Mouse (Mus musculus) spleen, adult 2 months (tissue): ENCODE results near the gene Gm11084.

Source experiments
- CTCF ChIP-seq: fragments of 200-500 bp; IDR thresholded peaks from 2 replicates; pipeline ENCODE4 v1.5.1; 2011; ENCODE audit warnings: mild to moderate bottlenecking, inconsistent platforms; ENCODE audit not compliant: insufficient read depth, insufficient read length, insufficient replicate concordance; ENCODE audit errors: extremely low read depth
- POLR2A ChIP-seq: fragments of 200-500 bp; IDR thresholded peaks from 2 replicates; pipeline ENCODE4 v1.6.1; 2011; ENCODE audit warnings: low read depth, low read length, inconsistent platforms

DNA sequence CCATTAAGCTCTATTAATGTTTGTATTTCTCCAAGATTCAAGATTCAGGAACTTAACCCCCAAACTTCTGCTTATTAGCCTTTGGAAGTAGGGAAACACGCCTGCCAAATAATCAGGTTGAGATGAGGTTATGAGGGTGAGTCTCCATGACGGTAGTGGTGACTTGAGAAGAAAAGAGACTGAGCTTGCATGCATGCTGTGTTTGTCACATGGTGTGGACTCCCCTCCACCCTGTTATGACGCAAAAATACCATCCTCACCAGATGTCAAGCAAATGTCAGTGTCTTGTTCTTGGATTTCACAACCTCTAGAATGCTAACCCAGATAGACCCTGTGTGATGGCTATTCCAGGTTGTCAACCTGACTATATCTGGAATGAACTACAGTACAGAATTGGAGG is 43.3 kb upstream of the Gm11084 start:
- TF ChIP-seq POLR2A (no peak), CTCF (no peak)
